Mouse (Mus musculus): ENCODE data around the gene Ece2. TPM values are rescaled to one million over a fixed set of nuclear protein-coding genes. Genes with fewer than 3 reads are reported as not detected.

Ece2 gene
- total and polyA plus RNA-seq, 3 experiments = 0.16 TPM; not detected in 2

DNA sequence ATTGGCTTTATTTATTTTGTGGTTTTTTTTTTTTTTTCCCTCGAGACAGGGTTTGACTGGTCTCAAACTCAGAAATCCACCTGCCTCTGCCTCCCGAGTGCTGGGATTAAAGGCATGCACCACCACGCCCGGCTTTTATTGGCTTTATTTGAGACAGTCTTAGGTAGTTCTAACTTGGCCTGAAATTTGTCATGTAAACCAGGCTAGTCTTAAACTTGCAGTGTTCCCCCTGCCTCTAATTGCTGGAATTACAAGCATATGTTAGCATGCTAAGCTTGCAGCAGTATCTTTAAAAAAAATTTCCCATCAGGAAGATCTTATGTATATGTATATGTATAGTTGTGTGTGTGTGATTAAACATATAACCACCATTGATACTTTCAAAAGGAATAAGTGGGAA is 47.1 kb downstream of the Ece2 start:
- no peak for DNase-seq (ENCODE audit: low spot score)
- Histone ChIP-seq H3K36me3 (replicated peaks) (peaks cover 82% of the 10 kb centered on the region), H3K27me3 (ENCODE audit: insufficient read depth, low read length) (no peaks in the 10 kb centered on the region), H3K4me1 (ENCODE audit: insufficient read depth, low read depth, low read length) (peaks cover 81% of the 10 kb centered on the region), H3K4me3 (ENCODE audit: low read depth, low read length) (no peak overlapping the region), H3K9me3 (replicated peaks) (no peaks in the 10 kb centered on the region)
- no peak for ATAC-seq (ENCODE audit: extremely low read depth, insufficient number of reproducible peaks, low FRiP score, poor library complexity, severe bottlenecking)
- TF ChIP-seq GATA1 (IDR thresholded peaks at IDR 0.05; ENCODE audit: borderline replicate concordance, low read length) = no peak
- no peak for TF ChIP-seq GATA2 (IDR thresholded peaks at IDR 0.05; ENCODE audit: borderline replicate concordance, low read depth, low read length)
- no peak for TF ChIP-seq CTCF (IDR thresholded peaks at IDR 0.05; ENCODE audit: low read depth, low read length)
- TF ChIP-seq TAL1 (conservative IDR thresholded peaks at IDR 0.05; ENCODE audit: low read depth, low read length) = no peak
- TF ChIP-seq POLR2AphosphoS5 (IDR thresholded peaks at IDR 0.05; ENCODE audit: insufficient replicate concordance, low read depth, low read length) = no peak

DNA sequence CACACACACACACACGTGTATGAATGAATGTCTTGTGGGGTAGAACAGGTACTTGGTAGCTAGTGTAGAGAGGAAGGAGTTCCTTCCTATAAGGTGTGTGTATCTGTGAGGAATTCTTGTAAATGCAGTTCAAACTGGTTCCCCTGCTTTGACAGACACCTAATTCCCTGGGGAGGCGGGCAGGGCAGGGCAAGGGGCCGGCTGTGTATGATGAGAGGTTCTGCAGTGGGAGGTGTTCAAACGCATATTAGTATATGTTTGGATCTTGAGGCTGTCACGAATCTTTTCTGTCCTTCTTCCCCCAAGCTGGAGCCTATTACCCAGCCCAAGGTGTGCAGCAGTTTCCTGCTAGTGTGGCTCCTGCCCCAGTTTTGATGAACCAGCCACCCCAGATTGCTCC is 47.8 kb downstream of the Ece2 start:
- TF ChIP-seq GATA1 (IDR thresholded peaks at IDR 0.05; ENCODE audit: borderline replicate concordance, low read length) (no peak), POLR2AphosphoS5 (IDR thresholded peaks at IDR 0.05; ENCODE audit: insufficient replicate concordance, low read depth, low read length) (no peak), GATA2 (IDR thresholded peaks at IDR 0.05; ENCODE audit: borderline replicate concordance, low read depth, low read length) (no peak), CTCF (IDR thresholded peaks at IDR 0.05; ENCODE audit: low read depth, low read length) (no peak), TAL1 (conservative IDR thresholded peaks at IDR 0.05; ENCODE audit: low read depth, low read length) (no peak)
- Histone ChIP-seq H3K4me3 (ENCODE audit: low read depth, low read length) (peak overlapping the region; percentile 5; the same call in 1 of the 2 replicates), H3K27me3 (ENCODE audit: insufficient read depth, low read length) (no peaks in the 10 kb centered on the region), H3K36me3 (replicated peaks) (peaks cover 89% of the 10 kb centered on the region), H3K4me1 (ENCODE audit: insufficient read depth, low read depth, low read length) (peaks cover 77% of the 10 kb centered on the region), H3K9me3 (replicated peaks) (no peaks in the 10 kb centered on the region)
- DNase-seq (ENCODE audit: low spot score) = no peak
- ATAC-seq (ENCODE audit: extremely low read depth, insufficient number of reproducible peaks, low FRiP score, poor library complexity, severe bottlenecking) = no peak

DNA sequence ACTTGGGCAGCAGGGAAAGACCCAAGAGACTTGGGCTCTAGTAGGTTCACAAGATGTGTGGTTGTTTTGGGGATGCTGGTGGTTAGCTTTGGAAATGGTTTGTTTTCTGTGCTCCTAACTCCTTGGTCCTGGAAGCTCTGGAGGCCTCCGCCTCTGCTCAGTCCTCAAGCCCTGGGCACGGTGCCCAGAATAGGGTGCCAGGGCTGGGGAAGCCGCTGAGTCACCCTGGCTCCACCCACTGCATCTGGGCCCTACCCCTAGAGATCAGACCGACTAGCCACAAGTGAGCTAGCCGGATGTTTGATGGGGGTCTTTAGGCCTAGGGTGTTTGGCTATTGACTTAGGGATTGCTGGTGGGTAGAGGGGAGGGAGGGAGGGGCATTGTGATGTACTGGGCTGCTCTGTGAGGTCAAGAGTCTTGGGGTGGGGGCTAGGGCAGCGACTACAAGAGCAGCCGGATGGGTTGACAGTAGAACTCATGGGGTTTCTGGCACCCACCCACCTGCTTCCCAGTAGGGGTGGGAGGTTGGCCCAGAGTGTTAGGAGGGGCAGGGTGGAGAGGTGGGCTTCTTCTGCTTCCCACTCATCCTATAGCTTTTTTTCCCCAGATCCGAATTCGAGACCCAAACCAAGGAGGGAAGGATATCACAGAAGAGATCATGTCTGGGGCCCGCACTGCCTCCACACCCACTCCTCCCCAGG is 48.5 kb downstream of the Ece2 start:
- Histone ChIP-seq H3K36me3 (replicated peaks) (peaks cover 97% of the 10 kb centered on the region), H3K9me3 (replicated peaks) (no peaks in the 10 kb centered on the region), H3K4me3 (ENCODE audit: low read depth, low read length) (peak overlapping the region; percentile 27; the same call in 1 of the 2 replicates), H3K27me3 (ENCODE audit: insufficient read depth, low read length) (no peaks in the 10 kb centered on the region), H3K4me1 (ENCODE audit: insufficient read depth, low read depth, low read length) (peaks cover 77% of the 10 kb centered on the region)
- TF ChIP-seq TAL1 (conservative IDR thresholded peaks at IDR 0.05; ENCODE audit: low read depth, low read length) (no peak), POLR2AphosphoS5 (IDR thresholded peaks at IDR 0.05; ENCODE audit: insufficient replicate concordance, low read depth, low read length) (no peak), GATA2 (IDR thresholded peaks at IDR 0.05; ENCODE audit: borderline replicate concordance, low read depth, low read length) (no peak), CTCF (IDR thresholded peaks at IDR 0.05; ENCODE audit: low read depth, low read length) (no peak), GATA1 (IDR thresholded peaks at IDR 0.05; ENCODE audit: borderline replicate concordance, low read length) (no peak)
- peak; percentile 83 for DNase-seq (ENCODE audit: low spot score)
- no peak for ATAC-seq (ENCODE audit: extremely low read depth, insufficient number of reproducible peaks, low FRiP score, poor library complexity, severe bottlenecking)

DNA sequence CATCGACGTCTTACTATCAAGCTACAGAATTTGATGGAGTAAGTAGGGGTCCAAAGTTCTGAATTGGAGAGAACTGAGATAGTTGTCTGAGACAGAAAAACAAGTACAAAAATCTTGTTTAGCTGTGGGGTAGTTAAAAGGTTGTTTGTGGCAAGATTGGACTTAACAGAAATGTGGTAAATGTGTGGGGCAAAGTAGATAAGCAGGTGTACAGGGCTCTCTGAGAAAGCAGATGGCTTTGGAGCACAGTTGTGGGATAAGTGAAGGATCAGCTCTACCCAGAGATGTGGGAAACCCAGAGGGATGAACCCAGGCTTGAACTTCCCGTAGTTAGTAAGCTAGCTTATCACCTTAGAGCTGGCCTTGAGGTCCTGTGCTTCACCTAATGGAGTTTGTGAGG is 61.1 kb downstream of the Ece2 start:
- H3K4me3 ChIP-seq (ENCODE audit: low read depth, low read length) = no peak overlapping the region
- TF ChIP-seq GATA2 (IDR thresholded peaks at IDR 0.05; ENCODE audit: borderline replicate concordance, low read depth, low read length) = no peak
- no peak for TF ChIP-seq CTCF (IDR thresholded peaks at IDR 0.05; ENCODE audit: low read depth, low read length)
- TF ChIP-seq TAL1 (conservative IDR thresholded peaks at IDR 0.05; ENCODE audit: low read depth, low read length) = peak; percentile 67
- no peak for TF ChIP-seq GATA1 (IDR thresholded peaks at IDR 0.05; ENCODE audit: borderline replicate concordance, low read length)
- TF ChIP-seq POLR2AphosphoS5 (IDR thresholded peaks at IDR 0.05; ENCODE audit: insufficient replicate concordance, low read depth, low read length) = no peak
- DNase-seq (ENCODE audit: low spot score) (no peak), ATAC-seq (ENCODE audit: extremely low read depth, insufficient number of reproducible peaks, low FRiP score, poor library complexity, severe bottlenecking) (no peak)
- peaks cover 80% of the 10 kb centered on the region for H3K36me3 ChIP-seq (replicated peaks)
- H3K9me3 ChIP-seq (replicated peaks) = no peaks in the 10 kb centered on the region
- no peaks in the 10 kb centered on the region for H3K27me3 ChIP-seq (ENCODE audit: insufficient read depth, low read length)
- H3K4me1 ChIP-seq (ENCODE audit: insufficient read depth, low read depth, low read length) = peaks cover 93% of the 10 kb centered on the region

DNA sequence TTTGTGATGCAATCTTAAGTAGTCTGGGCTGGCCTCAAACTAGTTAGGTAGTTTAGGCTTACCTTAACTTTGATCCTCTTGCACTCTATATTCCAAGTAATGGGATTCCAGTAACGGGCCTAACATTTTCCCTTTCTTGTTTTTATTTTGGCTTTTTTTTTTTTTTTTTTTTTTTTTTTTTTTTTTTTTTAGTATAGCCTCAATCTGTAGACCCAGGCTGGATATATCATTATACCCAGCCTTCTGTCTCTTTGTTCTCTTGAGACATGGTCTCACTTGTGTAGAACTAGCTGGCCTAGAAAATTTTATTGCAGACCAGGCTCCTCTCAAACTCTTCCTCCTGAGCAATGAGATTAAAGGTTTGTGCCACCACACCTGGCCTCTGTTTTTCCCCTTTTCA is 62.0 kb downstream of the Ece2 start:
- Histone ChIP-seq H3K36me3 (replicated peaks) (peaks cover 78% of the 10 kb centered on the region), H3K4me3 (ENCODE audit: low read depth, low read length) (no peak overlapping the region), H3K27me3 (ENCODE audit: insufficient read depth, low read length) (no peaks in the 10 kb centered on the region), H3K4me1 (ENCODE audit: insufficient read depth, low read depth, low read length) (peaks cover 89% of the 10 kb centered on the region), H3K9me3 (replicated peaks) (no peaks in the 10 kb centered on the region)
- DNase-seq (ENCODE audit: low spot score) (no peak), ATAC-seq (ENCODE audit: extremely low read depth, insufficient number of reproducible peaks, low FRiP score, poor library complexity, severe bottlenecking) (no peak)
- TF ChIP-seq TAL1 (conservative IDR thresholded peaks at IDR 0.05; ENCODE audit: low read depth, low read length) (no peak), POLR2AphosphoS5 (IDR thresholded peaks at IDR 0.05; ENCODE audit: insufficient replicate concordance, low read depth, low read length) (no peak), CTCF (IDR thresholded peaks at IDR 0.05; ENCODE audit: low read depth, low read length) (no peak), GATA2 (IDR thresholded peaks at IDR 0.05; ENCODE audit: borderline replicate concordance, low read depth, low read length) (no peak), GATA1 (IDR thresholded peaks at IDR 0.05; ENCODE audit: borderline replicate concordance, low read length) (no peak)

DNA sequence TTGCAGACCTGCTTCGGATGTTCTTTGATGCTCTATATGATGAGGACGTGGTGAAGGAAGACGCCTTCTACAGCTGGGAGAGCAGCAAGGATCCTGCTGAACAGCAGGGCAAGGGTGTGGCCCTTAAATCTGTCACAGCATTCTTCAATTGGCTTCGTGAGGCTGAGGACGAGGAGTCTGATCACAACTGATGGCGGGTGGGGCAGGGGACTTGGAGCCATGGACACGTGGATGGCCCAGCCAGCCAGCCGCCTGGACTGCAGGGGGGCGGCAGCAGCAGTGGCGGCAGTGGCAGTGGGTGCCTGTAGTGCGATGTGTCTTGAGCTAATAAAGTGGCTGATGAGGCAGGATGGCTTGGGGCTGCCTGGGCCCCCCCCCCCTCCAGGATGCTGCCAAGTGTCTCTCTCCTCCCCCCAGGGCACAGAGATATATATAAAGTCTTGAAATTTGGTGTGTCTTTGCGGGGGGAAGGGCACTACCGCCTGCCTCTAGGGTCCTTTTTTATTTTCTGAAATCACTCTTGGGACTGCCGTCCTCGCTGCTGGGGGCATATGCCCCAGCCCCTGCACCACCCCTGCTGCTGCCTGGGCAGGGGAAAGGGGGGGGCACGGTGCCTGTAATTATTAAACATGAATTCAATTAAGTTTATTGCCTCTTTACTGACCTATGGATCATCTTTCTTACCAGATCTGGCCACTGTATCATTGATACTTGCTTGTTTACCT is 62.8 kb downstream of the Ece2 start:
- ATAC-seq (ENCODE audit: extremely low read depth, insufficient number of reproducible peaks, low FRiP score, poor library complexity, severe bottlenecking) = no peak
- H3K4me1 ChIP-seq (ENCODE audit: insufficient read depth, low read depth, low read length) = peaks cover 82% of the 10 kb centered on the region
- no peaks in the 10 kb centered on the region for H3K27me3 ChIP-seq (ENCODE audit: insufficient read depth, low read length)
- H3K4me3 ChIP-seq (ENCODE audit: low read depth, low read length) = peak overlapping the region; percentile 57; the same call in 1 of the 2 replicates
- TF ChIP-seq CTCF (IDR thresholded peaks at IDR 0.05; ENCODE audit: low read depth, low read length) (no peak), POLR2AphosphoS5 (IDR thresholded peaks at IDR 0.05; ENCODE audit: insufficient replicate concordance, low read depth, low read length) (no peak), TAL1 (conservative IDR thresholded peaks at IDR 0.05; ENCODE audit: low read depth, low read length) (no peak)
- H3K36me3 ChIP-seq (replicated peaks) = peaks cover 70% of the 10 kb centered on the region
- H3K9me3 ChIP-seq (replicated peaks) = no peaks in the 10 kb centered on the region
- no peak for DNase-seq (ENCODE audit: low spot score)

Measured in G1E (cell line).